Mouse (Mus musculus): ENCODE measurements around the gene Crispld2.
A peak's percentile ranks its signal among the peaks of the same experiment; 100 is the strongest.

Gene Crispld2

DNA sequence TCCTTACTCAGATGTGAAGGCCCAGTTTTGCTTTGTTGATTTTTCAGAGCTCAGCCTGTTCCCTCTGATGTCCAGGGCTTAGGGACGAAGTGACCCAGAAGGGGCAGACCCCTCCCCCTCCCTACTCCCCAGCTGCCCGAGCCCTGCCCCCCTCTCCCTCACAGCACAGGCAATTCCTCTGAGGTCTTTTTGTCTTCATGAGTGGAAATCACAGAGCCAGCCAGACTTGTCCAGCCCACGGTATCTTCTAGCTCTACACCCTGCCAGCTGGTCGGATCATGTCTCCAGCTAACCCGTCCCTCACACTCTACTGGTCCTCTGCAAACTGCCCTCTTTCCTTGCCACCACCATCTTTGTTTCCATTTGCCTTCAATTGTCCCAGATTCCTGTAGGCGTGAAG, 42.2 kb downstream of the Crispld2 start:
- peak in 1 of 2 experiments; percentile 22 for DNase-seq (ENCODE audit: low spot score in 2 of 2)

DNA sequence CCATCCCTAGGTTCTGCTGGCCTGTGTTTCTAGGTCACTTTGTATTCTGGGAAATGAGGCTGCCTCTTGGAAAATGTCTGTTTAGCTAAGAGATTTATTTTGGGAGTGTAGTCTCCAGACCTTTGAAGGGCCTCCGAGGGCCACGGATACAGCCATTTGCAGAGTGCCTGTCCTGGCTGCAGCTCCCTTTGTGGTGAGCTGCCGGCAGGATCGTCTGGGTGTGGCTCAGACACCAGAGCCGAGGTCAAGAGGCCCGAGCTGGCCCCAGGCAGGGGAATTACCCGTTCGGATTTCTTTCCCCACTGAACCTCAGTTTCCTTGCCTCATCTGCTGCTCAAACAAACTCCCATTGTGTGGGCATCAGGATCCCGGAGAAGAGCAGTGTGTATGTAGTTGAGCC, 43.9 kb downstream of the Crispld2 start:
- DNase-seq (ENCODE audit: low spot score in 2 of 2), result no peak

DNA sequence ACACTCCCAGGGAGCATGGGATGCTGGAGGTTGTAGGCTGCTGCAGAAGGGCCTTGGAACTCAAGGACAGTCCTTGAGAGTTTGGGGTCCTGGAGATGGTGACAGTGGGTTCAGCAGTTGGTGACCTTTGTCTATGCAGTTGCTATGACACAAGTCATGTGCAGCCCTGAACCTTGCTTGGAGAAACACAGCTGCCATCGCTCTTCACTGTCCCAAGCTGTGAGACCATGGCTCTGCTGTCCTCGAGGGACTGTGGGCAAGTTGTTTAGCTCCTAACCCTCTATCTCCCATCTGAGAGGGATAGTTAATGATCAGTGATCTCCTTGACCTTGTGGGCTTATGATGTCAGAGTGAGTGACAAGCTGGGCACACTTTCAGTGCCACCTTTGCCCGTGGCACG, 44.3 kb downstream of the Crispld2 start:
- DNase-seq (ENCODE audit: low spot score in 2 of 2), result no peak

DNA sequence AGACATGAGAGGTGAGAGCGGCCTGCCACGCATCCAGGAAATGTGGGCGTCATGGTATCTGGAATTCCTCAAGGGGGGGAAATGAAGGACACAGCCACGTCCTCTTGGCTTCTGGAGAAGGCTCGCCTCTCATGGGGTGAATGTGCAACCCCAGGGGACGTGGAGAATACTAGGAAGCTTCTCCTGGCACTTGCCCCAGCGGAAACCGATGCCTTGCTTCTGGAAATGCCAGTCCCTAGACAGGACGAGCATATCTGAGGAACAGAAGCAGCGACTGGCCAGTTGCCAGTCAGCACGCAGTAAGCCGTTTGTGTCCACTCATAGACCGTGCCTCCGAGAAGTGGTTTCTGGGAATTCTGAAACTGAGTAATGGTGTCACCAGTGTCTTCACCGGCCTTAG, 45.0 kb downstream of the Crispld2 start:
- DNase-seq (ENCODE audit: low spot score in 2 of 2), result no peak

DNA sequence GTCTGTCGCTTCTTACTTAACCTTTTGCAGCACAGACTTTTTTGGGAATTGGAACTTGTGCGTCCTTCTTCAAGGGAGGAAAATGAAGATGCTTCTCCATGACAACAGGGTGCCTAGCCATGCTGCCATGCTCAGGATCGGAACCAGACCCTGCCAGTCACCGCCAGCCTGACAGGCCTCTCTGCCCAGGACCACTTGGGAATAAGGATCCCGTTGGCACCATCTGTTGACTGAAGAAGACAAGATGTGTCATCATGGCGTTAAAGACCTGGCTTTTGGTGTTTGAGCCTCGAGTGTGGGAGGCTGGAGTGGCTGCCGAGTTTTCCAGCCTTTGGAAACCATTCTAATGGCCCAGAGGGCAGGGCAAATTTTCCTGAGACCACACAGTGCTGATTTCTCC, 45.4 kb downstream of the Crispld2 start:
- DNase-seq (ENCODE audit: low spot score in 2 of 2), result no peak

DNA sequence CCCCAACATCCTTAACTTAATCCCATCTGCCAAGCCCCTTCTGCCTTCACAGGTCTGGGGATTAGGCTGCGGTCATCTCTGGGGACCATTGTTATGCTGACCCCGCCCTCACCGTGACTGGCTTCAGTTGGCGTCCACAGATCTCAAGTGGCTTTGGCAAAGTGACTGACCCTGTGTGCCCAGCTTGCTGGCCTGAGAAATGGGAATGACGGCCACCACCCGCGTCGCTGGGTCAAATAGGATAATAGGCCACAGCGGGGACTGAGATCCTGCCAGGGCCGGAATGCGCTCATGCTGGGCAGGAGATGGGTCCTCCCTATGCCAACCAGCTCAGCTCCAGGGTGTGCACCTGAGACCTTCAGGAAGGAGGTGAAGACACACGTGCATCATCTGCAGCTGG, 46.5 kb downstream of the Crispld2 start:
- DNase-seq (ENCODE audit: low spot score in 2 of 2), result no peak

DNA sequence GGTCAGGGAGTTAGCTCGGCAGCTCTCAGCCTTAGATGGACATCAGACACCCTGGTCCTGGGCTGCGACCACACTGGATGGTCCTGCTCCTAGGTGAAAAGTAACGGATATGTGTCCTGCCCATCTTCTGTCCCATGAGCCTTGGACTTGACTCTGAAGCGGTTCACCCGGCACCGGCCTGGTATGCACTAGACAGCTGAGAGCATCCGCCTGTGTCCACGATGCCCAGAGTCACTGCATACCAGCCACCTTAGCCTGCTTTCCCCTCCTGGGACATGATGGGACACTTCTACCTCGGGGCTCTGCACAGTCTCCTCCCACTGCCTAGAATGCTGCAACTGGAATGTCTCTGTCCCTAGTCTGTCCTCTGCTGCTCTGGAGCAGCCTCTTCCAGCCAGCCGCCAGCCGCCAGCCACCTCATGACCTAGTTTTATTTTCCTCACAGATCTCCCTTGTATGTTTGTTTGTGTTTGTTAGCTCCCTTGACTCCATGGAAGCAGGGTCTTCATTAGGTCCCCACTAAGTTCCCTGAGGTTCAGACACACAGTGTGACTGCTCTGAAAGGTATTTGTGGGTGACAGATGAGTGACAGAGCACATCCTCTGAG, 47.2 kb downstream of the Crispld2 start:
- no peak for DNase-seq (ENCODE audit: low spot score in 2 of 2)

DNA sequence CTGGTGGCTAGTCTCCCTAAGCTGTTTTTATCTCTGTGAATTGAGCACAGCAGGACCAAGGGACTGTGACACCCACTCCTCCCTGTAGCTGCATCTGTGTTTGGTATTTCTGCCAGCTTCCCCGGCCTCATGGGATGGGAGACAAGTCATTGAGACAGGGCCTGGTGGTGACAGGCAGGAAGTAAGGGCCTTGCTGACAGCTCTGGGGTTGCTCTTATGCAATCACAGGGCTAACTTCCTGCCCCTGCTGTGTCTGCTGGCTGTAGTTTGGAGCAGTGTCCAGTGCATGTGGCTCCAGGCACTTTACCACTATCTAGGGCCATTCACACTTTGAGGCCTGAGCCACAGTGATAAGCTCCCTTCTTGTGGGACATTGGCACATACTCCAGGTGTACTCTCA, 48.6 kb downstream of the Crispld2 start:
- peak; percentile 23 to 39 for DNase-seq (ENCODE audit: low spot score in 2 of 2)

DNA sequence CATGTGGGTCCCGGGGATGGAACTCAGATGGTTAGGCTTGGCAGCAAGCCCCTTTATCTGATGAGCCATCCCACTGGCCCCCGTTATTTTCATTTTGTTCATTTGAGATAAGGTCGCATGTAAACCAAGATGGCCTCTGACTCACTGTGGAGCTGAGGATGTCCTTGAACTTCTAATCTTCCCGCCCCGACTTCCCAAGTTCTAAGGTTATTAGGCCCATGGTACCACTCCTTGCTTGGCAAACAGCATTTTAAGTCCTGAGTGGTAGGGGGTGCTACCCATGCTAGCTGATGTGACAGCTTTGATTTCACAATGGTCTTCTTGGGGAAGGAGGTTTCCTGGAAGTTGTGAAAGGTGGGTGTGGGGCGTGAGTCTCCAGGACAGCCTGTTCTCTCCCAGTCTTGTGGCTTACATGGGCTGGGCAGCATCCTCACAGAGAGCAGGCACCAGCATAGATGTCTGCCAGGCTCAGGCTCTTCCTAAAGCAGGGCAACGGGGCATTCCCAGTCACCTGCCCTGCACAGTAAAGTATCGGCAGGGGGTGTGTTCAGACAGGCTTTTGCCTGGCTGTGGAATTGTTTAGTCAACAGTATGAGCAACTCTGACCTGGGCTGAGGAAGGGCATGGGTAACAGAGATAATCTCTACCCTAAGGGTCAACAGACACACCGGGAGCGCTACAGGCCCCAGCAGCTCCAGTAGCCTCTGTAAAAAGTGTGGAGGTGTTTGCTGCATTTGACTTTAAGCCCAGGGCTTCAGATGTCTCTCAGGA, 50.5 kb downstream of the Crispld2 start:
- DNase-seq (ENCODE audit: low spot score in 2 of 2), result no peak

DNA sequence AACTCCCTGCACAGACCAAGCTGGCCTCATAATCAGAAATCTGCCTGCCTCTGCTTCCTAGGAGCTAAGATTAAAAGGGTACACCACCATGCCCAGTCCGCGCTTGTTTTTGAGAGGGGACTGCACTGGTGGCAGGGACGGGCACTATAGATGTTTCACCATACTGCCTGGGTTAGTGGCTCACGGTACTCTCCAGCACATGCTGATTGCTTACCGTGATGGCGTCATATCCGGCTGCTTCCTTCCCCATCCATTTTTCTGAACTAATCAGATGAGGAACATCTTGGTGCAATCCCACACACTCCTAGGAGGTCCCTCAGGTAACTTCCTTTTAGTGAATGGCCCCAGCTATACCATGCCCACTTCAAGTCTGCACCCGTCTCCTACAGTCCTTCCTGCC, 52.7 kb downstream of the Crispld2 start:
- DNase-seq (ENCODE audit: low spot score in 2 of 2), result no peak

DNA sequence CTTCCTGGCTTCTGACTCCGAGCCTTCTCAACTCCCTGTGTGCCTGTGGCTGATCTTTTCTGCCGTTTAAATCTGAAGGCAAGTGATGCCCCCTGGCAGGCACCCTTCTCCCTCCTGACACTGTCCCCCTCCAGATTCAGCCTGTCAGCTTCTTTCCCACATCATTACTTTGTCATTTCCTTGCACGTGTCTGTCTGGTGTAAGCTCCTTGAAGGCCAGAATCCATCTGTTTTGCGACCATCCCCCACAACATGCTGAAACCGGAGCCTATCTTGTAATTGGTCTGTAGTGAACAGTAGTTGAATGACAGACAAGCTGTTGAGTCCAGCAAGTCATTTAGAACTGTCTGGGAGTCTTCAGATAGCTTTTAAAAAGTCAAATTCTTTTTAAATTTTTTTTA, 53.2 kb downstream of the Crispld2 start:
- DNase-seq (ENCODE audit: low spot score in 2 of 2), result no peak

DNA sequence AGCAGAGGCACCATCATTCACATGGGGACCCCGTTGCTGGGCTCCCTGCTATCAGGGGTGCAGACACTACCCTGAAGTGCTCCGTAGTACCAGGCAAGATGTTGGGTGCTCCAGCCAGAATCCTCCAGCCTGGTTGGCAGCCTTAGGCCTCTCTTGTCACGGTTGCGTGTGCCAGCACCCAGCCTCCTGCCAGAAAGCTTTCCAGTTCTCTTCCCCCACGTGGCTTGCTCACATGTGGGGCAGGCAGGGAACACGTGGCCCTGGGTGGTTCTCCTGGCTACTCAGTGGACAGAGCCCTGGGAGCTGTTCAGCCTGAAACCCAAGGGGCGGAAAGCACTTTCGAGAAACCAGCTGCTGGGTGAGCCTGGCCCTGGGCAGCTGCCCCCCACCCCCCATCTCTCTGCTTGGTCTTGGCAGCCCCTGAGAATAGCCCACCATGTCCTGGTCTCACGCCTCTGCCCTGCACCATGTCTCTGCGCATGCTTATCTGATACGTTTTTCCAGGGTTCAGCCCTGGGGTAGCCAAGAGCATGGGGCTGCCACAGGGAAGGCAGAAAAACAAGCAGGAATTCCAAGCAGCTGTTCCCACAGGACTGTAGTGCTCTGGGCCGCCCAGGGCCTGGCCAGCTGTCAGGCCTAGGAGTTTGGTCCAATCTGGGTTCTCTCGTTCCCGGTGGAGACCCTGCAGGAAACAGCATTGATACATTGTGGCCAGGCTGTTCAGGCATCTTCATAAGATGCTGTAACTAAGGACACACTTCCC, 54.2 kb downstream of the Crispld2 start:
- DNase-seq (ENCODE audit: low spot score in 2 of 2), result peak; percentile 76 to 84

DNA sequence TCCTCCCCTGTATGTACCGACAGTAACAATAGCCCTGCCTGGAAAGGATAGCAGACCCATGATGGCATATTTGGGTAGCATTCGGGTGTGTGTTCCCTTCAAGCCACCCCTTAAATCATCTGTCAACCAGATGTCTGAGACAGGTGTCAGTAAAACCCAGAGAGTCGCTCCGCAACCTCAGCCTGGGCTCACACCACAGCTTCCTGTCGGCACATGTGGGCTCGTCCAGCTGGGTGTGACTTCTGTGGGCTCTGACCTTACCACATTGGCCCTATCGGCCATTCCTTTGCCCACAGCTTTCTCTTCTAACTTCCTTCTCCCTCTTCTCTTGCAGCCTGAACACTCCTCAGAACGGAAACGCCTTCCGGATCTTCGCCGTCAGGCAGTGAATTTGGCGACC, 57.7 kb downstream of the Crispld2 start:
- DNase-seq (ENCODE audit: low spot score in 2 of 2), result no peak

DNA sequence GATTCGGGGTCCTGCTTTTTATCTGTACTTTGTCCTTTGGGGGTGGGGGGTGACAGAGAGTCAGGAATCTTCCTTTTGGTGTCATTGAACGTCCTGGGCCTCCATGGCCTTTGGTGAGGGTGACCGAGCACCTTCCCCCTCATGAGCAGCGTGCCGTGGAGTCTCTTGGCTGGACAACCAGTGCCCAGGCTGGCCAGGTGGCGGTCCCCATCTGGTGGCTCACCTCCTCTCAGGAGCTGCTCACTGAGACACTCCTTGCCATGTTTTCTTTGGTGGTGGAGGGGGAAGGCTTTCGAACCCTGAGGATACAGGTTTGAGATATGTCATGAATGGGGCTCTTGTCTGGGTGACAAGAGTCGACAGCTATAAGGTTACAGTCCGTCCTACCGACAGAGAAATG, 58.1 kb downstream of the Crispld2 start:
- no peak for DNase-seq (ENCODE audit: low spot score in 2 of 2)

DNA sequence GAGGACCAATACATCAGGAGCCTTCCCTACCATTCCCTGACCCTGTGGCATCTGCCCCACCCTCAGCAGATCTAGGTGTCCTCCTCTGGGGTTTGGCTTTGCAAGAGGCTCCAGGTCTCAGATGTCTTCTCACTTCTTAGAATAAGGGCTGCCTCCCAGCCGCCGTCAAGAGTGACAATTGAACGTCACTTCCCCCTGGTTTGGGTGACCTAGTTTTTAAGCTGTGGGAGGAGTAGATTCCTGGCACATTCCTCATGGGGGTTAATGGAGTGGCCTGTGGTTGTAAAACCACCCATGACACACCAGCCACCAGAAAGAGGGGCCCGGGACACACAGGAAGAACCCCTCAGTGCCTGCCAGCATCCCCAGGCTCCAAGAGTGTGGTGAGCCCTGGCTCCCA, 58.8 kb downstream of the Crispld2 start:
- DNase-seq (ENCODE audit: low spot score in 2 of 2), result no peak

DNA sequence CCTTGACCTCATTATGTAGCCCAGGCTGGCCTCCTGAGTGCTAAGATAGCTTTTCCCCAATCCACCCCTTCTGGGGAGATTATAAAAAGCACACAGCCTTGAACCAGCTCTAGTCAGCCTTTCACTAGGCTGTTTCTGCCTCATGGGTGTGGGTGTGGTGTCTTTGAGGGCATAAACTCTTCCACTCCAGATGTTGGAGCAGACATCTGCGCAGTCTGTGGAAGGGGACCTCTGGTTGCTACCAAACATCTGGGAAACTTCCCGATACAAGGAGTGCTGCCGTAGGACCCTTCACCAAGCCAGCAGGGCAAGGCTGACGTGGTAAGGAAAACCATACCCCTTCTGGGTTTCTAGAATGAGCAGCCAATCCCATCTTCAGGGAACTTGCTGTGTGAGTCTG, 59.7 kb downstream of the Crispld2 start:
- no peak for DNase-seq (ENCODE audit: low spot score in 2 of 2)

DNA sequence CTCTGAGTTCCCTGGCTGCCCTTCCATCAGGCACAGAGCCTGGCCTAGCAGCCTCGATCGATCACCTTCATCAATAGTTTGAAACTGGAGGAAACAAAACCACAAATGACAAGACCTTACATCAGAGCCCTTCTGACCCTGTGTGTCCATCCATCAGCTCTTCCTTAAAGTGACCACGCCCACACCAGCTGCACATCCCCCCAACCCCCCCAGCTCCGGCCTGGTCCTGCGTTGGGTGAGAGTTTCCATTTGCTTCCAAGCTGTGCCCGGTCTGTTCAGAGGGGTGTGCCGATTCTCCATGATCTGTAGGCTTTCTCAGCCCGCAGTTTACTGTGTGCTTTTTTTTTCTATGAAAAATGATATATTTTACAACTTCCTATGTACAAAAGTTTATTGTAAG, 60.1 kb downstream of the Crispld2 start:
- no peak for DNase-seq (ENCODE audit: low spot score in 2 of 2)

DNA sequence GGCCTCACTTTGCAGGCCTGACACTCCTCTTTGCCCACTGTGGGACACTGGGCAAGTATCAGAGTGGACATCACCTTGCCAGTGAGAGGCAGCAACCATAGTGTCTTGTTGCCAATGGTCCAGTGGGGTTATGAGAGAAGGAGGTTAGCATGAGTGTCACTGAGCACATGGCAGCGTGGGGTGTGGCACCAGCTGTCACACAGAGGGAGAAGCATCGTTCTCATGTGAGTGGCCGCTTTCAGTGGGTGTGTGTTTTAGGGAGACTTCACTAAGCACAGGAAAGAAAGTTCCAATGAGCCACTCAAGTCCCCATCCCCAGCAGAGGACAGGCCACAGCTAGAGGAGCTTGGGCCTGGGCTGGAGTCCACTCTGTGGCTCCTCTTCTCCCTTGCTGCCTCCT, 62.6 kb downstream of the Crispld2 start:
- DNase-seq (ENCODE audit: low spot score in 2 of 2), result no peak

DNA sequence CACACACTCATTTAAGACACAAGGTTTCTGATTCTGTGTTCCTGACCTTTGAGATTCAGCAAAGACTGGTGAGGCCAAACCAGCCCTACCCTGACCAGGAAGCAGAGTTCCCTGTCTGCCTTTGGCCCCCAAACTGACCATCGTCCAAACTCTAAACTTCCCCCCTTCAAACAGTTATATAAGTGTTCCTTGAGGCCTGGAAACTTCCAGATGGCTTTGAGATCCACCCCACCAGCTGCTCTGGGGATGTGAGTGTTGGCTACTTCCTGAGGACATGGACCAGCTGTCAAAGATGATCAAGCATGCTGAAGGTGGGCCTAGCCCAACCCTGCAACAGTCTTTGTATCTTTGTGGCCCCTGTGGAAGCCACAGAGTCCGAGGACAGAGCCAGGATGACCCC, 64.8 kb downstream of the Crispld2 start:
- no peak for DNase-seq (ENCODE audit: low spot score in 2 of 2)

DNA sequence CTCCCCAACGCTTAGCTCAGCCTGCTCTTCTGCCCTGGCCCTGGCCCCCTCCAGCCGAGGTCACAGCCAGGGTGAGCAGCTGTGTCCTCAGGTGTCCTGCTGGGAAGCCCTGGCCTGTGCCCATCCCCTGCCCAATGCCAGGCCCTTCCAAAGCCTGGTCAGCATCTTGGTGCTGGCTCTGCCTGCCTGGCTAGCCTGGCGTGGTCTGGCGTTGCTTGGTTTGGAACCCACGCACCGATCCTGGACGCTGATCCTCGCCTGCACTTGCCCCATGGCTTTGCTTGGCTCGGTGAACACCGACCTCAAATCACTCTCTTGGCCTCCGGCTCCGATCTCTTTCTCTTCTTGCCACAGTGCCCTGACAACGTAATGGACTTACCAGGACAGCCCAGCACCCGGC, 70.5 kb downstream of the Crispld2 start:
- no peak for DNase-seq (ENCODE audit: low spot score in 2 of 2)

DNA sequence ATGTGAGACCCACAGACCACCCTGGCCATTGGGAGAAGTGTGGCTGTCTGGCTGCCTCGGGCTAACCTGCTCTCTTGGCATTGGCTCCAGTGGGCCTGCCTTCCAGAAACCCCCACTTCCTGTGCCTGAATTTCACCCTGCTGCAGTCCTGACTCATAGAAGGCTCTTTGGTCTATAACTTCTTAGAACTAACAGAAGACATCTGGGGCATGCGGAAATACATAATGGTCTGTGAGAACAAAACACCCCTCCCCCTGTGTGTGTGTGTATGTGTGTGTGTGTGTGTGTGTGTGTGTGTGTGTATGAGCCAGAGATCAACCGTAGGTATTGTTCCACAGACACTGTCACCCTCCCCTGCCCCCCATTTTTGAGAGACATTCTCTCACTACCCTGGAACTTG, 71.1 kb downstream of the Crispld2 start:
- DNase-seq (ENCODE audit: low spot score in 2 of 2), result no peak

DNA sequence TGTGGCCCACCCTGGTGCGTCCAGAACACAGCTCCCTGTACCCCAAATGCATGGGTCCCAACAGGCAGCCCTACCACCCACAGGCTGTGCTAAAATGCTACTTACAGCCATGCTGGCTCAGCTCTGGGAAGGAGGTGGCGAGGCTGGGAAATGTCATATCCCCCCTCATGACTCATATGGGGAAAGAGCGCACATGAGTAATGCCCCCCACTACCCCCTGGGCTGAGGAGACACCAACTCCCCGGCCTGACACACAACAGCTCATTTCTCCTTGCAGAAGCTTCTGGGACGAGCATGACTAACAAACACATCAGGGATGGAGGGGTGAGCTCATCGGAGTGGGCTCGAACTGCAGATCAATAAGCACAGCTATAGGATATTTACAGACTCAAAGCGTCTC, 73.4 kb downstream of the Crispld2 start:
- no peak for DNase-seq (ENCODE audit: low spot score in 2 of 2)

DNA sequence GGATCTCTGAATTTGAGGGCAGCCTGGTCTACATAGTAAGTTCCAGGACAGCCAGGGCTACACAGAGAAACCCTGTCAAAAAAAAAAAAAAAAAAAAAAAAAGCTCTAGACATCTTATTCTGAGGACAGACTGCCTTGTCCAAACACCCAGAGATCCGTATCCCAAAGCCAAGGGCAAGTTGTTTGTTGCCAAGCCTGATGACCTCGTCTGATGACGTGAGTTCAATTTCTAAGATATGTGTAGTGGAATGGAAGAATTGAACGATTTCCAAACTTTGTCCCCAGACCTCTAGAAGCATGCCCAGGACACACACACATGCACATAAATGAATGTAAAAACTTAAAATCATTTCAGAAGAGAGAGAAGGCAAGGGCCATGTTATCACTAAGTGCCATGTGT, 74.0 kb downstream of the Crispld2 start:
- DNase-seq (ENCODE audit: low spot score in 2 of 2), result no peak
